Mouse (Mus musculus) midbrain, embryonic 12.5 days (tissue): ENCODE results near the gene Tmprss13. TPM values are rescaled to one million over a fixed set of nuclear protein-coding genes. Genes with fewer than 3 reads are reported as not detected.

Experiments used
- ATAC-seq: fragments of 200-750 bp; cut with Nextera tagmentation; 2 replicates; pipeline ENCODE4 v1.8.0; 2017; ENCODE audit warnings: low read depth, moderate TSS enrichment, moderate library complexity; ENCODE audit not compliant: low FRiP score
- H3K27ac ChIP-seq: fragments of 300-500 bp; sonication (generic); replicated peaks from 2 replicates; pipeline ENCODE4 v1.5.1; 2016; ENCODE audit warnings: mild to moderate bottlenecking
- H3K27me3 ChIP-seq: fragments of 300-500 bp; sonication (generic); 2 replicates; pipeline ENCODE4 v1.6.1; 2016; ENCODE audit warnings: mild to moderate bottlenecking
- H3K36me3 ChIP-seq: fragments of 300-500 bp; sonication (generic); 2 replicates; pipeline ENCODE4 v1.6.1; 2016
- H3K4me1 ChIP-seq: fragments of 300-500 bp; sonication (generic); 2 replicates; pipeline ENCODE4 v1.6.1; 2016
- H3K4me2 ChIP-seq: fragments of 300-500 bp; sonication (generic); replicated peaks from 2 replicates; pipeline ENCODE4 v1.6.1; 2016; ENCODE audit warnings: mild to moderate bottlenecking, moderate library complexity
- H3K4me3 ChIP-seq: fragments of 300-500 bp; sonication (generic); 2 replicates; pipeline ENCODE4 v1.5.1; 2016; ENCODE audit warnings: mild to moderate bottlenecking
- H3K9ac ChIP-seq: fragments of 300-500 bp; sonication (generic); replicated peaks from 2 replicates; pipeline ENCODE4 v1.6.1; 2016; ENCODE audit warnings: mild to moderate bottlenecking, moderate library complexity
- H3K9me3 ChIP-seq: fragments of 300-500 bp; sonication (generic); 2 replicates; pipeline ENCODE4 v1.6.1; 2016; ENCODE audit warnings: mild to moderate bottlenecking
- WGBS: fragments of 180-500 bp; shearing (Covaris S2); methylation state at CpG from one replicate; pipeline ENCODE4 v1.1.7; 2016; 5-methylcytosine and 5-hydroxymethylcytosine counted together
- polyA plus RNA-seq: library from polyadenylated mRNA; unstranded; fragments of >200 nt; fragmentation: Nextera tagmentation; extraction: Ambion mirVana; gene quantifications from 2 replicates; pipeline ENCODE4 v1.2.1, GENCODE M21; 2016

Tmprss13 gene
- polyA plus RNA-seq, 1 experiment from 2014 or later, result 0.10 TPM

- Histone ChIP-seq H3K4me3 (no peak overlapping the region), H3K27me3 (peaks cover 6% of the 10 kb centered on the region), H3K9ac (no peak overlapping the region), H3K4me2 (no peak overlapping the region), H3K4me1 (peaks cover 4% of the 10 kb centered on the region), H3K36me3 (no peaks in the 10 kb centered on the region), H3K9me3 (0 out of 2 replicates have a peak, but pooled peaks cover 3% of the 10 kb centered on the region), H3K27ac (no peak overlapping the region)
- WGBS, result 87% methylated on average over 8 of the region's 8 CpGs
- ATAC-seq, result no peak
Observed at GRCm38 (mm10) chr9:45301771-45302170, 17.1 kb upstream of the Tmprss13 start.

- Histone ChIP-seq H3K9me3 (no peaks in the 10 kb centered on the region), H3K27me3 (no peaks in the 10 kb centered on the region), H3K4me1 (no peaks in the 10 kb centered on the region), H3K9ac (no peak overlapping the region), H3K27ac (no peak overlapping the region), H3K36me3 (no peaks in the 10 kb centered on the region), H3K4me2 (no peak overlapping the region), H3K4me3 (no peak overlapping the region)
- ATAC-seq, result no peak
- WGBS, result 88% methylated on average over 12 of the region's 12 CpGs
Observed at GRCm38 (mm10) chr9:45306746-45307410, 12.0 kb upstream of the Tmprss13 start.

- no peaks in the 10 kb centered on the region for H3K36me3 ChIP-seq
- H3K27me3 ChIP-seq, result no peaks in the 10 kb centered on the region
- no peak overlapping the region for H3K4me3 ChIP-seq
- WGBS, result 87% methylated on average over 5 of the region's 5 CpGs
- no peak overlapping the region for H3K4me2 ChIP-seq
- no peak overlapping the region for H3K9ac ChIP-seq
- H3K9me3 ChIP-seq, result no peaks in the 10 kb centered on the region
- no peak for ATAC-seq
- H3K4me1 ChIP-seq, result no peaks in the 10 kb centered on the region
- H3K27ac ChIP-seq, result no peak overlapping the region
Observed at GRCm38 (mm10) chr9:45308521-45308920, 10.4 kb upstream of the Tmprss13 start.

GRCm38 (mm10) chr9:45311858-45312257 lies 7.0 kb upstream of the Tmprss13 start:
- H3K27me3 ChIP-seq, result no peaks in the 10 kb centered on the region
- H3K4me1 ChIP-seq, result no peaks in the 10 kb centered on the region
- H3K27ac ChIP-seq, result no peak overlapping the region
- H3K36me3 ChIP-seq, result no peaks in the 10 kb centered on the region
- WGBS, result 88% methylated on average over 6 of the region's 6 CpGs
- H3K4me2 ChIP-seq, result no peak overlapping the region
- no peak overlapping the region for H3K4me3 ChIP-seq
- no peak for ATAC-seq
- H3K9ac ChIP-seq, result no peak overlapping the region
- no peaks in the 10 kb centered on the region for H3K9me3 ChIP-seq

- Histone ChIP-seq H3K27me3 (no peaks in the 10 kb centered on the region), H3K36me3 (no peaks in the 10 kb centered on the region), H3K4me1 (no peaks in the 10 kb centered on the region), H3K9ac (no peak overlapping the region), H3K4me3 (no peak overlapping the region), H3K9me3 (no peaks in the 10 kb centered on the region), H3K27ac (no peak overlapping the region), H3K4me2 (no peak overlapping the region)
- 80% methylated on average over 3 of the region's 3 CpGs for WGBS
- no peak for ATAC-seq
Observed at GRCm38 (mm10) chr9:45313913-45314312, 5.0 kb upstream of the Tmprss13 start.

GRCm38 (mm10) chr9:45317635-45318034 lies 1.3 kb upstream of the Tmprss13 start:
- 91% methylated on average over 3 of the region's 3 CpGs for WGBS
- H3K27ac ChIP-seq, result no peak overlapping the region
- H3K9me3 ChIP-seq, result no peaks in the 10 kb centered on the region
- no peak overlapping the region for H3K4me3 ChIP-seq
- no peak for ATAC-seq
- H3K9ac ChIP-seq, result no peak overlapping the region
- no peaks in the 10 kb centered on the region for H3K27me3 ChIP-seq
- H3K4me2 ChIP-seq, result no peak overlapping the region
- H3K36me3 ChIP-seq, result no peaks in the 10 kb centered on the region
- no peaks in the 10 kb centered on the region for H3K4me1 ChIP-seq

GRCm38 (mm10) chr9:45321465-45321864 lies 2.6 kb downstream of the Tmprss13 start:
- Histone ChIP-seq H3K9me3 (no peaks in the 10 kb centered on the region), H3K4me1 (no peaks in the 10 kb centered on the region), H3K4me2 (no peak overlapping the region), H3K27ac (no peak overlapping the region), H3K4me3 (no peak overlapping the region), H3K9ac (no peak overlapping the region), H3K27me3 (no peaks in the 10 kb centered on the region), H3K36me3 (no peaks in the 10 kb centered on the region)
- no peak for ATAC-seq
- 83% methylated on average over 6 of the region's 6 CpGs for WGBS

GRCm38 (mm10) chr9:45321946-45322430 lies 3.1 kb downstream of the Tmprss13 start:
- WGBS, result 85% methylated on average over 4 of the region's 4 CpGs

GRCm38 (mm10) chr9:45326390-45326789 lies 7.5 kb downstream of the Tmprss13 start:
- no peak overlapping the region for H3K4me3 ChIP-seq
- H3K27me3 ChIP-seq, result no peaks in the 10 kb centered on the region
- no peaks in the 10 kb centered on the region for H3K36me3 ChIP-seq
- H3K9me3 ChIP-seq, result no peaks in the 10 kb centered on the region
- H3K9ac ChIP-seq, result no peak overlapping the region
- H3K4me1 ChIP-seq, result no peaks in the 10 kb centered on the region
- H3K27ac ChIP-seq, result no peak overlapping the region
- no peak overlapping the region for H3K4me2 ChIP-seq
- 92% methylated on average over 9 of the region's 9 CpGs for WGBS
- no peak for ATAC-seq

More at GRCm38 (mm10) chr9:45321946-45322430, 3.1 kb downstream of the Tmprss13 start:
- H3K9me3 ChIP-seq, result no peaks in the 10 kb centered on the region
- H3K4me1 ChIP-seq, result no peaks in the 10 kb centered on the region
- H3K27ac ChIP-seq, result no peak overlapping the region
- no peak for ATAC-seq
- no peak overlapping the region for H3K4me3 ChIP-seq
- no peaks in the 10 kb centered on the region for H3K27me3 ChIP-seq
- H3K4me2 ChIP-seq, result no peak overlapping the region
- no peak overlapping the region for H3K9ac ChIP-seq
- no peaks in the 10 kb centered on the region for H3K36me3 ChIP-seq

GRCm38 (mm10) chr9:45328263-45328662 lies 9.4 kb downstream of the Tmprss13 start:
- Histone ChIP-seq H3K9ac (no peak overlapping the region), H3K36me3 (no peaks in the 10 kb centered on the region), H3K27me3 (no peaks in the 10 kb centered on the region), H3K27ac (no peak overlapping the region), H3K4me3 (no peak overlapping the region), H3K9me3 (no peaks in the 10 kb centered on the region), H3K4me1 (no peaks in the 10 kb centered on the region), H3K4me2 (no peak overlapping the region)
- WGBS, result 90% methylated on average over 4 of the region's 4 CpGs
- ATAC-seq, result no peak

GRCm38 (mm10) chr9:45329577-45329976 lies 10.7 kb downstream of the Tmprss13 start:
- Histone ChIP-seq H3K4me2 (no peak overlapping the region), H3K9me3 (no peaks in the 10 kb centered on the region), H3K9ac (no peak overlapping the region), H3K4me1 (no peaks in the 10 kb centered on the region), H3K27me3 (no peaks in the 10 kb centered on the region), H3K36me3 (no peaks in the 10 kb centered on the region), H3K27ac (no peak overlapping the region), H3K4me3 (no peak overlapping the region)
- no peak for ATAC-seq
- 94% methylated on average over 6 of the region's 6 CpGs for WGBS

- Histone ChIP-seq H3K9me3 (no peaks in the 10 kb centered on the region), H3K4me2 (no peak overlapping the region)
- no peak for ATAC-seq
Observed at GRCm38 (mm10) chr9:45337406-45337805, 18.5 kb downstream of the Tmprss13 start.

GRCm38 (mm10) chr9:45343066-45343465 lies 24.2 kb downstream of the Tmprss13 start:
- Histone ChIP-seq H3K4me2 (no peak overlapping the region), H3K36me3 (no peaks in the 10 kb centered on the region), H3K27me3 (no peaks in the 10 kb centered on the region), H3K9ac (no peak overlapping the region), H3K9me3 (no peaks in the 10 kb centered on the region), H3K27ac (no peak overlapping the region), H3K4me3 (no peak overlapping the region), H3K4me1 (no peaks in the 10 kb centered on the region)
- 92% methylated on average over 3 of the region's 3 CpGs for WGBS
- no peak for ATAC-seq

More at GRCm38 (mm10) chr9:45337406-45337805, 18.5 kb downstream of the Tmprss13 start:
- 80% methylated on average over 2 of the region's 2 CpGs for WGBS
- H3K9ac ChIP-seq, result no peak overlapping the region
- no peaks in the 10 kb centered on the region for H3K4me1 ChIP-seq
- no peak overlapping the region for H3K4me3 ChIP-seq
- no peak overlapping the region for H3K27ac ChIP-seq
- no peaks in the 10 kb centered on the region for H3K27me3 ChIP-seq
- H3K36me3 ChIP-seq, result no peaks in the 10 kb centered on the region
